Mouse (Mus musculus): ENCODE measurements around the gene Isy1. TPM values are rescaled to one million over a fixed set of nuclear protein-coding genes. Genes with fewer than 3 reads are reported as not detected.

Gene Isy1
- polyA plus RNA-seq (2016; fragmentation: Nextera tagmentation; extraction: Ambion mirVana), result 62.4 and 69.1 TPM in 2 replicates

DNA sequence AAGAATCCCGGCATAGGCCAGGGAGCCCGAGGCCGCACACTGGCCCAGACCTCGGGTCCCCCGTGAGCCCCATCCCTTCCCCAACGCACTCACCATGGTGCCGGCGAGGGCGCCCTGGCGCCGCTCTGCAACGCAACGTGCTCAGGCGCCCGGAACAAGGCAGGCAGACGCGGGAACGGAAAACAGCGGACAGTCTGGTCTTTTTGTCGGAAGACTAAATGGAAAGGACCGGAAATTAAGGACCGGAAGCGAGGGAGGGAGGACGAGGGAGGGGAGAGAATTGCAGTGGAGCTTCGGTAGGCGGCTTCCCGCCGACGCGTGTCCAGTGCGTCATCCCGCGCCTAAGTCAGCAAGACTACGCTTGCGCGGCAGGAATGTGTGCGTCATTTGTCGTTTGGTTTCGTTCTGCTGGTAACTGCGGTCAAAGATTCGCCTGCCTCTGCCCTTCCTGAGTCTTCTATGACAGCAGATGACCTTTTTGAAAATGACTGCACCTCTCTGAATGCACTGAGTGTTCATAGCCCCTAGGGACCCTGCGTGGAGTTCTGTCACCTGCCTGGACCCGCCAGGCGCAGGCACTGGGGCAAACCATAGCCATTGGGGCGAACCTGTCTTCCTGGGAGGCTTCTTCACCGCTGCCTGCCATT lies at the start of gene Isy1:
Gene Isy1, minus strand, starts transcription at position 248 of the 647 bp plus-strand sequence.
- DNase-seq (ENCODE audit: low spot score), result peak; percentile 95
- Histone ChIP-seq H3K27me3 (ENCODE audit: low read depth, poor library complexity, severe bottlenecking) (no peaks in the 10 kb centered on the region), H3K4me1 (peaks cover 23% of the 10 kb centered on the region), H3K27ac (replicated peaks) (peak within 1 kb of the TSS; percentile 93), H3K9me3 (replicated peaks) (no peaks in the 10 kb centered on the region), H3K4me3 (peak within 1 kb of the TSS; percentile 78), H3K36me3 (peaks cover 57% of the 10 kb centered on the region)
- WGBS, result 2% methylated on average over 46 of the region's 46 CpGs

DNA sequence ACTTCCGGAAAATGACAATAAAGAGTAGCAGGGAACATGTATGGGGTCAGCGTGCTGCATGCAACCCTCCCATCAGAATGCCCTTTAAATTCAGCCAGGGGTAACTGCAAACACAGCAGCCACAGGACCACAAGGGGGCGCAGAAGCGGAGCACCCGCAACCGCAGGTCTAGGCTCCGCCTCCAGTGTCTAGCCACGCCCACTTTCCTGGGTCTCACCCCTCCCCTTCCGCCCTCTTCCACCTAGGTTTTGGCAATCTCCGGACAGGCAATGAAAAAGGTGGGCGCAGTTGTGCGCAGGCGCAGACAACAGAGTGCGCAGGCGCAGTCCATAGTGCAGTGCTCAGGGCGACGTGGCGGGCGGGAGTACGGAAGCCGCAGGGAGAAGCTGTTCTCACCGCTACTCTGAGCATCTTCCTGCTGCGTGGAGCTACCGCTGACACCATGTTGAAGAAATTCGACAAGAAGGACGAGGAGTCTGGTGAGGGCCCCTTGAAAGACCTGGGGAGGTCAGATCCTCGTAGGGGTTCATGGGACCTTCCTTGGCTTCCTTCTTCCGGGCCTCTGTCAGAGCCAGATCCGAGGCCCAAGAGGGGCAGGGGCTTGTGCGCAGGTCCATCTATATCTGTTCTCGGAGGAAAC lies 49.1 kb upstream of the Isy1 start, which contains the start of gene Copg1:
Gene Copg1, plus strand, starts transcription at position 221 of the 640 bp plus-strand sequence.
- Histone ChIP-seq H3K4me1 (peaks cover 11% of the 10 kb centered on the region), H3K27ac (replicated peaks) (peak within 1 kb of the TSS; percentile 89), H3K9me3 (replicated peaks) (no peaks in the 10 kb centered on the region), H3K4me3 (peak within 1 kb of the TSS; percentile 74), H3K36me3 (peaks cover 38% of the 10 kb centered on the region), H3K27me3 (ENCODE audit: low read depth, poor library complexity, severe bottlenecking) (no peaks in the 10 kb centered on the region)
- WGBS, result under 1% methylated on average over 31 of the region's 31 CpGs
- peak; percentile 100 for DNase-seq (ENCODE audit: low spot score)

DNA sequence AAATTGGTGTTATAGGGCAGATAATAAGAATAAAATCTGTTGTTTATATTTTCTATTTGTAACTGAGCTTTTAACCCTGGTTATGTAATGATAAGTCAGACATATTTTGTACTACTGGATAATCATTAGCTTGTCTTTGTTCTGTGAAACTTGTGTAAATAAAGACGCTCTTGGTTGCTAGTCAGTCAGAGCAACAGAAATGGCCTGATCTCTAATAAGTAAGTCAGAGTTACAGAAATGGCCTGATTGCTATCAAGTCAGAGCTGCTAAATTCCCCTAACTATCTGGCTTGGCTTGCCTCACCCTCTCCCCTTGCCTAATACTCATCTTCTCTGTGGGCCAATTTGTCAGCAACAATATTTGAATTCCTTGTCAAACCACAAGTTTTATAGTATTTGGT lies 48.1 kb upstream of the Isy1 start:
- H3K4me1 ChIP-seq, result peaks cover 11% of the 10 kb centered on the region
- H3K27ac ChIP-seq (replicated peaks), result no peak overlapping the region
- 84% methylated on average over 1 of the region's 1 CpGs for WGBS
- H3K27me3 ChIP-seq (ENCODE audit: low read depth, poor library complexity, severe bottlenecking), result no peaks in the 10 kb centered on the region
- DNase-seq (ENCODE audit: low spot score), result no peak
- H3K9me3 ChIP-seq (replicated peaks), result no peaks in the 10 kb centered on the region
- H3K4me3 ChIP-seq, result no peak overlapping the region
- H3K36me3 ChIP-seq, result peaks cover 28% of the 10 kb centered on the region

DNA sequence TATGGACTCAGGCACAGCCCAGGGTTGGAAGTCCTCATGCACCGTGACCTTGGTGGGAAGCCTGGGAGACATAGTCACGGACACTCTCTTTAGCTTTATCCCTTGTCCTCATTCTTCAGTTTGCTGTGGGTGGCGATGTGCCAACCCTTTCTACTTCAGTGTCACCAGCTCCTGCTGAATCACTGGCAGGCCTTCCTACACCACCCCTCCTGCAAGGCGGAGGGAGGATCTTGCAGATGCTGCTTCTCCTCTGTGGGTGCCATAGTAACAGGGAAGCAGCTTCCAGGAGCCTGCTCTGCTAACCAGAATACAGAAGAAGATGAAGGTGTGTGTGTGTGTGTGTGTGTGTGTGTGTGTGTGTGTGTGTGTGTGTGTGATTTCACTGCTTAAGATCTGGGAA lies 44.2 kb upstream of the Isy1 start:
- H3K4me3 ChIP-seq, result no peak overlapping the region
- no peak overlapping the region for H3K27ac ChIP-seq (replicated peaks)
- WGBS, result 71% methylated on average over 4 of the region's 4 CpGs
- no peaks in the 10 kb centered on the region for H3K36me3 ChIP-seq
- no peaks in the 10 kb centered on the region for H3K9me3 ChIP-seq (replicated peaks)
- DNase-seq (ENCODE audit: low spot score), result no peak
- H3K27me3 ChIP-seq (ENCODE audit: low read depth, poor library complexity, severe bottlenecking), result no peaks in the 10 kb centered on the region
- no peaks in the 10 kb centered on the region for H3K4me1 ChIP-seq

DNA sequence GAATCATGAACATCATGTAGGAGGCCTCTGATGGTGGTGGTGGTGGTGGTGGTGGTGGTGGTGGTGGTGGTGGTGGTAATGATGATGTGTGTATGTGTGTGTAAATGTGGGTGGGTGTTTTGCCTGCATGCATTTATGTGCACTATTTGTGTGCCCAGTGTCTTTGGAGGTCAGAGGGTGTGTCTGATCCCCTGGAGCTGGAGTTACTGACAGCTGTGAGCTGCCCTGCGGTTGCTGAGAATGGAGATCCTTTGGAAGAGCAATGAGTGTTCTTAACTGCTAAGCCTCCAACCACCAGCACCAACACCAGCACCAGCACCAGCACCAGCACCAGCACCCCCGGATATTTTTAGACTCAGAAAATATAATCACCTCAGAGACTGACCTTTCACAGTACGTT lies 43.6 kb upstream of the Isy1 start:
- no peaks in the 10 kb centered on the region for H3K27me3 ChIP-seq (ENCODE audit: low read depth, poor library complexity, severe bottlenecking)
- no peak overlapping the region for H3K4me3 ChIP-seq
- H3K4me1 ChIP-seq, result no peaks in the 10 kb centered on the region
- 87% methylated on average over 3 of the region's 3 CpGs for WGBS
- no peak overlapping the region for H3K27ac ChIP-seq (replicated peaks)
- no peaks in the 10 kb centered on the region for H3K9me3 ChIP-seq (replicated peaks)
- DNase-seq (ENCODE audit: low spot score), result no peak
- H3K36me3 ChIP-seq, result no peaks in the 10 kb centered on the region

DNA sequence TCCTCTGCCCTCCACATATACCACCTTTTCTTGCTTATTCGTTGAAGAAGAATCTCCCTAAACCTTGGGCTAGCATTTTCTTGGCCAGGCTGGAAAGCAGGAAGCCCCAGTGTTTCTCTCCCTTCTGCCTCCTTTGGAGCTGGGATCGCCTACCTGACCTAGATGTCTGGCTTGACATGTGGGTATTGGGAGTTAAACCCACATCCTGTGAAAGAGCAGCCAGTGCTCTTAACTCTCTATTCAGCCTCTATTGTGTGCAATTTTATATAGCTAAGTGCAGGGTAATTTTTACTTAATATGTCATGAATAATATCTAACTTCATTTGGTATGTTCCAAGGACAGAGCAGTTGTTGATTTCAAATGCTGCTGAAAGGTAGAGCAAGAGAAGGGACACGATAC lies 41.0 kb upstream of the Isy1 start:
- Histone ChIP-seq H3K36me3 (no peaks in the 10 kb centered on the region), H3K4me1 (no peaks in the 10 kb centered on the region), H3K27ac (replicated peaks) (no peak overlapping the region), H3K9me3 (replicated peaks) (no peaks in the 10 kb centered on the region), H3K4me3 (no peak overlapping the region), H3K27me3 (ENCODE audit: low read depth, poor library complexity, severe bottlenecking) (no peaks in the 10 kb centered on the region)
- no peak for DNase-seq (ENCODE audit: low spot score)
- 72% methylated on average over 3 of the region's 3 CpGs for WGBS

DNA sequence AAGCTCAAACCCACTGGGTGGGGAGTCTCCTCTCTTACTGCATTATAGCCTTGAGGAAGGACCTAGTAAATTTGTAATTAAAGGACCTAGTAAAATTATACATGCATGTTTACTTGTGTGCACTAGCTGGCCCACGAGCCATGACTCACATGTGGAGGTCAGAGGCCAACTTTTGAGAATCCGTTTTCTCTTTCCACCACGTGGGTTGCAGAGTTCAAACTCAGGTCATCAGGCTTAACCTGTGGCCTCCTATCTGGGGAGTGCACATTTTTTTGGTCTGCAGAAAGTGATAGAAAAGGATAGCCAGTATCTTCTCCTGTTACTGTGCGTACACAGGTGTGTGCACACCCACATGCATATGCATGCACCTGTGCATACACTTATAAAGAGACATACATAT lies 40.4 kb upstream of the Isy1 start:
- Histone ChIP-seq H3K27me3 (ENCODE audit: low read depth, poor library complexity, severe bottlenecking) (no peaks in the 10 kb centered on the region), H3K36me3 (no peaks in the 10 kb centered on the region), H3K4me3 (no peak overlapping the region), H3K27ac (replicated peaks) (no peak overlapping the region), H3K4me1 (no peaks in the 10 kb centered on the region), H3K9me3 (replicated peaks) (no peaks in the 10 kb centered on the region)
- no peak for DNase-seq (ENCODE audit: low spot score)
- 68% methylated on average over 4 of the region's 4 CpGs for WGBS

DNA sequence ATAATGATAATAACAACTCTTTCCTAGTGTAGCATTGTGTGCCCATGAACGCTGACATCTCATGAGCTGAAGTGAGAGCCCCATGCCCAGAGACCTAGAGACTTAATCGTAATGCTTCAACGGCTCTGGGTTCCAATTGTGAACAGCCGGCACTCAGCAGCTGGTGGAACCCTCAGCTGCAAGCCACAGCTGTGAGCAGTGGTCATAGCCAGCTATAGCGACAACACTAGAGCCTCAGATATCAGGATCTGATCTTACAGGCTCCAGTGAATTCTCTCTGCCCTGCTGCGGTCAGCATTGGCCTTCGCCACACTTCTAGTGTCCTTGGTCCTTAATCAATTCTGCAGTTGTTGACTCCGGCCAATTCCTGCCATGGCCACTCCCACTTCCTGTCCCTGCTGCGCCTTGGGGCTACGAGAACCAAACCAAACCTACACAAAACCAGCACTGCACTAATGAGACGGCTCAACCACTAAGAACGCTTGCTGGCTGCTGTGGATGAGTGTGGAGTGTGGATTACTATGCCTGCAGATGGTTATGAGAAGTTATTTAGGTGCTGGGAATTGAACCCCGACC lies 37.6 kb upstream of the Isy1 start:
- no peaks in the 10 kb centered on the region for H3K36me3 ChIP-seq
- H3K4me3 ChIP-seq, result no peak overlapping the region
- no peak for DNase-seq (ENCODE audit: low spot score)
- no peaks in the 10 kb centered on the region for H3K9me3 ChIP-seq (replicated peaks)
- no peak overlapping the region for H3K27ac ChIP-seq (replicated peaks)
- H3K27me3 ChIP-seq (ENCODE audit: low read depth, poor library complexity, severe bottlenecking), result no peaks in the 10 kb centered on the region
- H3K4me1 ChIP-seq, result no peaks in the 10 kb centered on the region
- 83% methylated on average over 13 of the region's 13 CpGs for WGBS

DNA sequence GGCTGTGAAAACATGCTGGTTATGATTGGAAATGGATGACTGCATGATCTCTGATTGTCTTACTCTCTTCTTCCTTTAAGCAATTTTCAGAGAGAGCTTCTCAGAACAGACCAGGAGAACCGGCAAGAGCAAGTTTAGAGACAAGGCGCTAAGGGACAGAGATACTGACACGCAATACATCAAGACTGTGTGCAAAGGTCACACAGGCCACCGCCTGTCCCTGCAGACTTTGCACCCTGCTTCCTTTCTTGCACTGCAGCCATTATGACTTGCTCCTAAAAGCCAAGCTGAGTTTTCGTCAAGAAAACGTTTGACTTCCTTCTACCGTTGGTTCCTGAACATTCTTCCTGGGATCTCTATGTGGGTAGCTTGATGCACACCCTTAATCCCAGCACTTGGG lies 37.0 kb upstream of the Isy1 start:
- no peaks in the 10 kb centered on the region for H3K36me3 ChIP-seq
- no peak overlapping the region for H3K27ac ChIP-seq (replicated peaks)
- H3K9me3 ChIP-seq (replicated peaks), result no peaks in the 10 kb centered on the region
- no peak overlapping the region for H3K4me3 ChIP-seq
- DNase-seq (ENCODE audit: low spot score), result no peak
- 94% methylated on average over 7 of the region's 7 CpGs for WGBS
- no peaks in the 10 kb centered on the region for H3K27me3 ChIP-seq (ENCODE audit: low read depth, poor library complexity, severe bottlenecking)
- no peaks in the 10 kb centered on the region for H3K4me1 ChIP-seq

DNA sequence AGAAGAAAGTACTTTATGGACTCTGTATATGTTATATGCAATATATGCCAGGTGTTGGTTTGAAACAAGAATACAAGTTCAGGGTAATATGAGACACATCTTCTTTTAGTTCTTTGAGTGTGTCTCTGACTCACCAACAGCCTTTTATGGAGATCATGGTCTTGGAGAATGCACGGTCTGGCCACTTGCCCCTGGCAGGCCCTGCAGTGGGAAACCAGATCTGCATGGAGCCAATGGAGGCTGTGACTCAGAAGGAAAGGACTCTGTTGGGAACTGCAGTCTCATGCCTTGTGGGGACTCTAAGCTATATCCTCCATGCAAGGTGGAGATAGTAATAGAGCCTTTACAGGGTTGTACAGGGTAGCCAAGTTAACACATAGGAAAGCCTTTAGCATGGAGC lies 36.5 kb upstream of the Isy1 start:
- no peak for DNase-seq (ENCODE audit: low spot score)
- Histone ChIP-seq H3K4me3 (no peak overlapping the region), H3K27ac (replicated peaks) (no peak overlapping the region), H3K36me3 (no peaks in the 10 kb centered on the region), H3K9me3 (replicated peaks) (no peaks in the 10 kb centered on the region), H3K27me3 (ENCODE audit: low read depth, poor library complexity, severe bottlenecking) (no peaks in the 10 kb centered on the region), H3K4me1 (no peaks in the 10 kb centered on the region)
- 88% methylated on average over 1 of the region's 1 CpGs for WGBS

DNA sequence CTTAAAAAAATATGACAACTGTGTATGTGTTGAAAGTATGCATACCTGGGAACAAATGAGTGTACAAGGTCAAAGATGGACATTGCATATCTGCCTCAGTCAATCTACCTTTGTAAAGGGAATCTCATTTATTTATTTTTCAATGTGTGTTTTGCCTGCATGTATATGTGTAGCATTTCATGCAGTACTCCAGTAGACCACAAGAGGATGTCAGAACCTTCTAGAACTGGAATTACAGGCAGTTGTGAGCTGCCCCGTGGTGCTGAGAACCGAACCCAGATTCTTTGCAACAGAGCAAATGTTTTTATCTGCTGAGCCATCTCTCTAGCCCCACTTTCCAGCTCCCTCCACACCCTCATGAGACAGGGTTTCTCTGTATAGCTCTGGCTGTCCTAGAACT lies 35.4 kb upstream of the Isy1 start:
- no peaks in the 10 kb centered on the region for H3K36me3 ChIP-seq
- no peaks in the 10 kb centered on the region for H3K9me3 ChIP-seq (replicated peaks)
- H3K27ac ChIP-seq (replicated peaks), result no peak overlapping the region
- H3K4me1 ChIP-seq, result no peaks in the 10 kb centered on the region
- no peaks in the 10 kb centered on the region for H3K27me3 ChIP-seq (ENCODE audit: low read depth, poor library complexity, severe bottlenecking)
- 89% methylated on average over 2 of the region's 2 CpGs for WGBS
- no peak for DNase-seq (ENCODE audit: low spot score)
- H3K4me3 ChIP-seq, result no peak overlapping the region

DNA sequence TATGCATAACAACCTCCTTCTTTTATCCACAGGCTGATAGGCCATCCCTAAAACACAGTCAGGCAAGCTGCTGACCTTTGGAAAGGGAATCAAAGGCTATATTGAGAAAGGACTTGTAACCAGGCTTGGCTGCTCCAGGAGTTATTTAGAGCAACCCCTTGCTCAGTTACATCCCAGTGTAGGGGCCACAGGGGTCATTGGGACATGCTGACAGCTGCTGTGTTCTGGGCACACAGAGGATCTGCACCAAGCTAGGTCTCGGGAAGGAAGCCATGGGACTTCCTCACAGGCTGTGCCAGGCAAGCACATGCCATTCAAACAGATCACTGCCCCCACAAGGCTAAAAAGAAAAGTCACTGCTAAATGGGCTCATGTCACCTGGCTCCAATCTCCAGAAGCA lies 34.5 kb upstream of the Isy1 start:
- no peak for DNase-seq (ENCODE audit: low spot score)
- H3K27ac ChIP-seq (replicated peaks), result no peak overlapping the region

DNA sequence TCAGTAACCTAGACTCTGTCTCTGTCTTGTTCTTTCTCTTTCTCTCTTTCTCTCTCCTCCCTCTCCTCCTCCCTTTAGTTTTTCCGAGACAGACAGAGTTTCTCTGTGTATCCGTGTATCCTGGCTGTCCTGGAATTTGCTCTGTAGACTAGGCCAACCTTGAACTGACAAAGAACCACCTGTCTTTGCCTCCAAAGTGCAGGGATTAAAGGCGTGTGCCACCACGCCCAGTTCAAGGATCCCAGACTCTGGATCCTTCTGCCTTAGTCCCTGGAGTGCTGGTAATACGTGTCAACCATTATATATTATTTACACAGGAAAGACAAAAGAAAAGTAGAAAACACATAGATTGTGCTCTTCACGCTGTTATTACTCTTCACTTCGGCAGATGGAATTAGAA lies 32.6 kb upstream of the Isy1 start:
- H3K4me3 ChIP-seq, result no peak overlapping the region
- 90% methylated on average over 7 of the region's 7 CpGs for WGBS
- no peaks in the 10 kb centered on the region for H3K27me3 ChIP-seq (ENCODE audit: low read depth, poor library complexity, severe bottlenecking)
- no peaks in the 10 kb centered on the region for H3K4me1 ChIP-seq
- H3K36me3 ChIP-seq, result no peaks in the 10 kb centered on the region
- DNase-seq (ENCODE audit: low spot score), result no peak
- H3K27ac ChIP-seq (replicated peaks), result no peak overlapping the region
- H3K9me3 ChIP-seq (replicated peaks), result no peaks in the 10 kb centered on the region

More for the DNA sequence above, 34.5 kb upstream of the Isy1 start:
- Histone ChIP-seq H3K4me1 (no peaks in the 10 kb centered on the region), H3K4me3 (no peak overlapping the region), H3K27me3 (ENCODE audit: low read depth, poor library complexity, severe bottlenecking) (no peaks in the 10 kb centered on the region), H3K36me3 (no peaks in the 10 kb centered on the region), H3K9me3 (replicated peaks) (no peaks in the 10 kb centered on the region)
- WGBS, result 50% methylated on average over 1 of the region's 1 CpGs
